Mouse (Mus musculus) neural tube, embryonic 14.5 days (tissue): ENCODE data around the gene Gm20388. TPM values are rescaled to one million over a fixed set of nuclear protein-coding genes. Genes with fewer than 3 reads are reported as not detected.

ENCODE experiments used
- ATAC-seq: fragments of 200-750 bp; cut with Nextera tagmentation; 2 replicates; pipeline ENCODE4 v1.8.0; 2017; ENCODE audit warnings: low read depth, mild to moderate bottlenecking, moderate TSS enrichment, moderate library complexity
- H3K27ac ChIP-seq: fragments of 300-500 bp; sonication (generic); 2 replicates; pipeline ENCODE4 v1.5.1; 2014; ENCODE audit warnings: low read depth, mild to moderate bottlenecking, control low read depth, low read length, moderate library complexity, mixed read lengths
- H3K27me3 ChIP-seq: fragments of 300-500 bp; sonication (generic); 2 replicates; pipeline ENCODE4 v1.6.1; 2014; ENCODE audit warnings: low read length; ENCODE audit not compliant: control insufficient read depth, insufficient read depth
- H3K36me3 ChIP-seq: fragments of 300-500 bp; sonication (generic); 2 replicates; pipeline ENCODE4 v1.6.1; 2014; ENCODE audit warnings: low read length, mixed read lengths; ENCODE audit not compliant: control insufficient read depth, insufficient read depth
- H3K4me1 ChIP-seq: fragments of 300-500 bp; sonication (generic); 2 replicates; pipeline ENCODE4 v1.6.1; 2014; ENCODE audit warnings: low read length; ENCODE audit not compliant: control insufficient read depth, insufficient read depth
- H3K4me2 ChIP-seq: fragments of 300-500 bp; sonication (generic); 2 replicates; pipeline ENCODE4 v1.6.1; 2014; ENCODE audit warnings: mild to moderate bottlenecking, low read depth, low read length, control low read depth
- H3K4me3 ChIP-seq: fragments of 300-500 bp; sonication (generic); 2 replicates; pipeline ENCODE4 v1.5.1; 2014; ENCODE audit warnings: low read depth, low read length, control low read depth, mixed read lengths
- H3K9ac ChIP-seq: fragments of 300-500 bp; sonication (generic); replicated peaks from 2 replicates; pipeline ENCODE4 v1.6.1; 2014; ENCODE audit warnings: low read depth, mild to moderate bottlenecking, control low read depth, low read length, mixed read lengths
- H3K9me3 ChIP-seq: fragments of 300-500 bp; sonication (generic); 2 replicates; pipeline ENCODE4 v1.6.1; 2016; ENCODE audit warnings: low read length; ENCODE audit not compliant: control insufficient read depth
- WGBS: fragments of 180-500 bp; shearing (Covaris S2); extraction: QIAGEN DNeasy Blood & Tissue Kit; methylation state at CpG from one replicate; pipeline ENCODE4 v1.1.7; 2014; 5-methylcytosine and 5-hydroxymethylcytosine counted together
- polyA plus RNA-seq: library from polyadenylated mRNA; unstranded; fragments of >200 nt; fragmentation: Nextera tagmentation; extraction: Ambion mirVana; gene quantifications from 2 replicates; pipeline ENCODE4 v1.2.1, GENCODE M21; 2014

Gene Gm20388
- polyA plus RNA-seq, 1 experiment from 2014 or later = 10.3 TPM

GRCm38 (mm10) chr8:121786542-121786941 lies 1875.9 kb downstream of the Gm20388 start:
- WGBS = 66% methylated on average over 10 of the region's 10 CpGs
- H3K9me3 ChIP-seq = no peaks in the 10 kb centered on the region
- H3K4me1 ChIP-seq = no peaks in the 10 kb centered on the region
- no peaks in the 10 kb centered on the region for H3K27me3 ChIP-seq
- H3K9ac ChIP-seq = no peak overlapping the region
- H3K4me3 ChIP-seq = no peak overlapping the region
- H3K36me3 ChIP-seq = peaks cover 4% of the 10 kb centered on the region; the same call in 1 of the 2 replicates
- no peak overlapping the region for H3K4me2 ChIP-seq
- H3K27ac ChIP-seq = no peak overlapping the region
- ATAC-seq = no peak

- no peaks in the 10 kb centered on the region for H3K4me1 ChIP-seq
- WGBS = 84% methylated on average over 8 of the region's 8 CpGs
- no peak overlapping the region for H3K9ac ChIP-seq
- H3K36me3 ChIP-seq = peaks cover 4% of the 10 kb centered on the region; the same call in 1 of the 2 replicates
- H3K4me2 ChIP-seq = no peak overlapping the region
- no peaks in the 10 kb centered on the region for H3K9me3 ChIP-seq
- ATAC-seq = no peak
- H3K27me3 ChIP-seq = no peaks in the 10 kb centered on the region
- H3K27ac ChIP-seq = no peak overlapping the region
- no peak overlapping the region for H3K4me3 ChIP-seq
Measured at GRCm38 (mm10) chr8:121788786-121789185, 1878.1 kb downstream of the Gm20388 start.

- no peak overlapping the region for H3K9ac ChIP-seq
- H3K4me3 ChIP-seq = no peak overlapping the region
- H3K36me3 ChIP-seq = peaks cover 30% of the 10 kb centered on the region
- no peak overlapping the region for H3K4me2 ChIP-seq
- no peak for ATAC-seq
- no peaks in the 10 kb centered on the region for H3K9me3 ChIP-seq
- H3K27ac ChIP-seq = no peak overlapping the region
- no peaks in the 10 kb centered on the region for H3K27me3 ChIP-seq
- no peaks in the 10 kb centered on the region for H3K4me1 ChIP-seq
- WGBS = 81% methylated on average over 7 of the region's 7 CpGs
Measured at GRCm38 (mm10) chr8:121792159-121792558, 1881.5 kb downstream of the Gm20388 start.

GRCm38 (mm10) chr8:121792627-121793026 lies 1882.0 kb downstream of the Gm20388 start:
- no peaks in the 10 kb centered on the region for H3K4me1 ChIP-seq
- no peaks in the 10 kb centered on the region for H3K9me3 ChIP-seq
- H3K4me2 ChIP-seq = no peak overlapping the region
- ATAC-seq = no peak
- no peak overlapping the region for H3K9ac ChIP-seq
- peaks cover 30% of the 10 kb centered on the region for H3K36me3 ChIP-seq
- no peak overlapping the region for H3K27ac ChIP-seq
- WGBS = 87% methylated on average over 4 of the region's 4 CpGs
- no peak overlapping the region for H3K4me3 ChIP-seq
- no peaks in the 10 kb centered on the region for H3K27me3 ChIP-seq

GRCm38 (mm10) chr8:121794151-121794550 lies 1883.5 kb downstream of the Gm20388 start:
- Histone ChIP-seq H3K4me1 (no peaks in the 10 kb centered on the region), H3K27me3 (no peaks in the 10 kb centered on the region), H3K4me2 (no peak overlapping the region), H3K4me3 (no peak overlapping the region), H3K36me3 (peaks cover 38% of the 10 kb centered on the region), H3K27ac (no peak overlapping the region), H3K9ac (no peak overlapping the region), H3K9me3 (no peaks in the 10 kb centered on the region)
- 60% methylated on average over 3 of the region's 3 CpGs for WGBS
- no peak for ATAC-seq

- ATAC-seq = no peak
Measured at GRCm38 (mm10) chr8:121795461-121795860, 1884.8 kb downstream of the Gm20388 start.

GRCm38 (mm10) chr8:121796406-121796805 lies 1885.8 kb downstream of the Gm20388 start:
- Histone ChIP-seq H3K27ac (no peak overlapping the region), H3K4me3 (no peak overlapping the region), H3K4me1 (no peaks in the 10 kb centered on the region), H3K9me3 (no peaks in the 10 kb centered on the region), H3K27me3 (no peaks in the 10 kb centered on the region), H3K9ac (no peak overlapping the region), H3K36me3 (peaks cover 42% of the 10 kb centered on the region), H3K4me2 (no peak overlapping the region)
- ATAC-seq = no peak
- 95% methylated on average over 11 of the region's 11 CpGs for WGBS

More at GRCm38 (mm10) chr8:121795461-121795860, 1884.8 kb downstream of the Gm20388 start:
- Histone ChIP-seq H3K9me3 (no peaks in the 10 kb centered on the region), H3K4me3 (no peak overlapping the region), H3K27ac (no peak overlapping the region), H3K9ac (no peak overlapping the region), H3K4me2 (no peak overlapping the region), H3K36me3 (peaks cover 36% of the 10 kb centered on the region), H3K4me1 (no peaks in the 10 kb centered on the region), H3K27me3 (no peaks in the 10 kb centered on the region)
- 94% methylated on average over 8 of the region's 8 CpGs for WGBS

GRCm38 (mm10) chr8:121798401-121798800 lies 1887.8 kb downstream of the Gm20388 start:
- 94% methylated on average over 6 of the region's 6 CpGs for WGBS
- H3K27me3 ChIP-seq = no peaks in the 10 kb centered on the region
- no peaks in the 10 kb centered on the region for H3K9me3 ChIP-seq
- H3K36me3 ChIP-seq = peaks cover 42% of the 10 kb centered on the region
- no peak overlapping the region for H3K27ac ChIP-seq
- H3K9ac ChIP-seq = no peak overlapping the region
- no peak for ATAC-seq
- no peaks in the 10 kb centered on the region for H3K4me1 ChIP-seq
- H3K4me3 ChIP-seq = no peak overlapping the region
- no peak overlapping the region for H3K4me2 ChIP-seq

GRCm38 (mm10) chr8:121804829-121805228 lies 1894.2 kb downstream of the Gm20388 start:
- Histone ChIP-seq H3K27me3 (no peaks in the 10 kb centered on the region), H3K9ac (no peak overlapping the region), H3K4me2 (no peak overlapping the region), H3K27ac (no peak overlapping the region), H3K9me3 (no peaks in the 10 kb centered on the region), H3K4me3 (no peak overlapping the region), H3K36me3 (peaks cover 25% of the 10 kb centered on the region; the same call in 1 of the 2 replicates), H3K4me1 (no peaks in the 10 kb centered on the region)
- WGBS = 96% methylated on average over 5 of the region's 5 CpGs
- no peak for ATAC-seq
